Comparison of ENCODE assay signal across 11 mouse cellular contexts in genomic region chr11:118018328-118018727, GRCm38 (mm10). TPM values are rescaled to one million over a fixed set of nuclear protein-coding genes. Genes with fewer than 3 reads are reported as not detected.
DNase-seq lines count a peak whose midpoint lies in the region; ATAC-seq and TF ChIP-seq lines count a peak whose summit lies in the region.
"Had no signal": no experiment of that assay in that cellular context is flagged by ENCODE, and none has a peak within 500 bp of the region (broad histone marks: within the 10 kb centered on the region; RNA-seq: fewer than 3 reads in every experiment).

No protein-coding gene starts in this region.

- no peak for TF ChIP-seq POLR2A in MEL (IDR thresholded peaks at IDR 0.05; ENCODE audit: control insufficient read depth in 1 of 2, insufficient read depth in 1 of 2, low read depth in 1 of 2, low read length in 2 of 2, poor library complexity in 1 of 2)

- ATAC-seq in CD4-positive, CD25-positive, alpha-beta regulatory T cell, adult 4 months = no peak
- no peak for ATAC-seq in liver, embryonic 11.5 days (replicated peaks; ENCODE audit: low FRiP score)
- no peak for ATAC-seq in cerebellum, adult (ENCODE audit: insufficient number of reproducible peaks, low FRiP score, low TSS enrichment)
- no peak for ATAC-seq in hindbrain, embryonic 14.5 days (ENCODE audit: low FRiP score)

- no peak overlapping the region for H3K4me3 ChIP-seq in liver, embryonic 11.5 days (ENCODE audit: low read depth, low read length)
- H3K4me3 ChIP-seq in MEL (ENCODE audit: control insufficient read depth in 1 of 2, insufficient read depth in 1 of 2, low read depth in 2 of 2, low read length in 2 of 2) = no peak overlapping the region
- no peak overlapping the region for H3K4me3 ChIP-seq in hindbrain, embryonic 14.5 days (replicated peaks; ENCODE audit: low read length)
- H3K4me3 ChIP-seq: hindbrain, embryonic 12.5 days; stomach, embryonic 15.5 days had no signal

- no peaks in the 10 kb centered on the region for H3K27me3 ChIP-seq in liver, embryonic 11.5 days (replicated peaks; ENCODE audit: control insufficient read depth, insufficient read depth, low read length)
- H3K27me3 ChIP-seq in MEL (ENCODE audit: control insufficient read depth in 1 of 2, insufficient read depth in 2 of 2, low read length in 2 of 2) = no peaks in the 10 kb centered on the region
- H3K27me3 ChIP-seq in hindbrain, embryonic 14.5 days (ENCODE audit: control insufficient read depth, insufficient read depth, low read length) = no peaks in the 10 kb centered on the region
- H3K27me3 ChIP-seq: hindbrain, embryonic 12.5 days; stomach, embryonic 15.5 days had no signal

- 93% methylated on average over 4 of the region's 4 CpGs for WGBS in liver, embryonic 11.5 days
- WGBS in hindbrain, embryonic 14.5 days = 94% methylated on average over 4 of the region's 4 CpGs

- H3K36me3 ChIP-seq in liver, embryonic 11.5 days (ENCODE audit: control insufficient read depth, insufficient read depth, low read length) = peaks cover 19% of the 10 kb centered on the region
- peaks cover 0 to 4% of the 10 kb centered on the region in 2 experiments; a peak in 2 of 4 replicates for H3K36me3 ChIP-seq in MEL (ENCODE audit: control insufficient read depth in 1 of 2, insufficient read depth in 2 of 2, low read length in 2 of 2)
- peaks cover 27% of the 10 kb centered on the region for H3K36me3 ChIP-seq in hindbrain, embryonic 14.5 days (replicated peaks; ENCODE audit: control insufficient read depth, insufficient read depth)

- TF ChIP-seq RAD21 in MEL (IDR thresholded peaks at IDR 0.05; ENCODE audit: low read depth, low read length) = peak; percentile 30

- TF ChIP-seq CTCF in MEL (IDR thresholded peaks at IDR 0.05 in 2 of 3, conservative IDR thresholded peaks at IDR 0.05 in 1 of 3; ENCODE audit: control insufficient read depth in 1 of 3, insufficient read depth in 1 of 3, low read depth in 2 of 3, low read length in 3 of 3, poor library complexity in 1 of 3, severe bottlenecking in 1 of 3) = peak; percentile 53 to 81 (median 63)

- H3K9ac ChIP-seq in liver, embryonic 11.5 days (ENCODE audit: low read depth, low read length) = no peak overlapping the region
- no peak overlapping the region for H3K9ac ChIP-seq in MEL (ENCODE audit: control insufficient read depth, low read depth, low read length, poor library complexity, severe bottlenecking)
- H3K9ac ChIP-seq in hindbrain, embryonic 14.5 days = no peak overlapping the region
- H3K9ac ChIP-seq: hindbrain, embryonic 12.5 days; stomach, embryonic 15.5 days had no signal

- H3K4me2 ChIP-seq in liver, embryonic 11.5 days = no peak overlapping the region
- H3K4me2 ChIP-seq in hindbrain, embryonic 14.5 days (replicated peaks) = no peak overlapping the region
- H3K4me2 ChIP-seq: hindbrain, embryonic 12.5 days; stomach, embryonic 15.5 days had no signal

- H3K79me2 ChIP-seq in MEL (ENCODE audit: control insufficient read depth, insufficient read depth, low read length, poor library complexity) = no peaks in the 10 kb centered on the region

- TF ChIP-seq EP300 in MEL (IDR thresholded peaks at IDR 0.05; ENCODE audit: low read depth in 1 of 2, low read length in 2 of 2) = no peak

- 0 out of 2 replicates have a peak, but pooled peaks cover 3% of the 10 kb centered on the region for H3K9me3 ChIP-seq in liver, embryonic 11.5 days (ENCODE audit: control insufficient read depth, low read length)
- no peaks in the 10 kb centered on the region for H3K9me3 ChIP-seq in MEL (replicated peaks; ENCODE audit: insufficient read depth, low read length)
- no peaks in the 10 kb centered on the region for H3K9me3 ChIP-seq in hindbrain, embryonic 14.5 days (ENCODE audit: control insufficient read depth, low read length)
- H3K9me3 ChIP-seq: hindbrain, embryonic 12.5 days; stomach, embryonic 15.5 days had no signal

- peak; percentile 65 for DNase-seq in CD4-positive, CD25-positive, alpha-beta regulatory T cell, adult 2 months (ENCODE audit: low read depth, low spot score)
- peak; percentile 42 for DNase-seq in liver
- DNase-seq in liver, embryonic 11.5 days (ENCODE audit: low spot score) = no peak
- peak; percentile 67 for DNase-seq in MEL (ENCODE audit: low read depth, low spot score)
- peak; percentile 58 for DNase-seq in lung, postnatal 36 days
- DNase-seq in hindbrain, embryonic 14.5 days (ENCODE audit: low spot score) = no peak

- no peak overlapping the region for H3K27ac ChIP-seq in liver, embryonic 11.5 days (ENCODE audit: low read depth, low read length)
- no peak overlapping the region for H3K27ac ChIP-seq in MEL (ENCODE audit: control insufficient read depth, low read depth, low read length)
- H3K27ac ChIP-seq in hindbrain, embryonic 14.5 days = no peak overlapping the region
- H3K27ac ChIP-seq: hindbrain, embryonic 12.5 days; macrophage; stomach, embryonic 15.5 days had no signal

- H3K4me1 ChIP-seq in liver, embryonic 11.5 days (replicated peaks; ENCODE audit: control insufficient read depth, insufficient read depth, low read length) = peaks cover 3% of the 10 kb centered on the region
- H3K4me1 ChIP-seq in MEL (ENCODE audit: control insufficient read depth in 1 of 2, insufficient read depth in 2 of 2, low read length in 2 of 2) = no peaks in the 10 kb centered on the region
- H3K4me1 ChIP-seq in hindbrain, embryonic 14.5 days (replicated peaks; ENCODE audit: control insufficient read depth, insufficient read depth, low read length) = no peaks in the 10 kb centered on the region
- H3K4me1 ChIP-seq: hindbrain, embryonic 12.5 days; stomach, embryonic 15.5 days had no signal

TF ChIP-seq in MEL, 35 proteins besides CTCF, POLR2A, EP300 and RAD21:
- TF ChIP-seq SIN3A (IDR thresholded peaks at IDR 0.05; ENCODE audit: low read length) (no peak), ZC3H11A (IDR thresholded peaks at IDR 0.05; ENCODE audit: low read depth, low read length) (no peak), HCFC1 (IDR thresholded peaks at IDR 0.05; ENCODE audit: low read depth, low read length) (no peak), SMC3 (IDR thresholded peaks at IDR 0.05; ENCODE audit: low read depth, low read length) (peak; percentile 53), CHD2 (IDR thresholded peaks at IDR 0.05; ENCODE audit: low read length) (no peak)

RNA-seq across cellular contexts. Expression of gene Pgs1, which starts 32.2 kb away (rescaled TPM):
- polyA plus RNA-seq in CD4-positive, CD25-positive, alpha-beta regulatory T cell, adult 4 months (2017; shearing (Covaris generic)) = 10 to 100 TPM; 34.3 to 38.8 TPM
- 31.5 and 31.9 TPM in 2 replicates for polyA plus RNA-seq in liver, embryonic 11.5 days (2014; fragmentation: Nextera tagmentation; extraction: Ambion mirVana)
- total RNA-seq in MEL (2012; rRNA removed) = 55.7 and 61.6 TPM in 2 replicates
- 10 to 100 TPM in 1 of 2 experiments, not detected in 1; 48.6 TPM for polyA plus RNA-seq in MEL (2012; ENCODE audit: insufficient read depth in 1 of 2, insufficient read length in 2 of 2, low read depth in 1 of 2, low replicate concordance in 2 of 2, missing spikeins in 1 of 2)
- polyA plus RNA-seq in hindbrain, embryonic 14.5 days (2014; fragmentation: Nextera tagmentation; extraction: Ambion mirVana) = 48.1 and 56.4 TPM in 2 replicates

RNA-seq across cellular contexts. Expression of gene Socs3, which starts 48.5 kb away (rescaled TPM):
- 10 to 100 TPM; 34.4 to 35.5 TPM for polyA plus RNA-seq in CD4-positive, CD25-positive, alpha-beta regulatory T cell, adult 4 months (2017; shearing (Covaris generic))
- polyA plus RNA-seq in liver, embryonic 11.5 days (2014; fragmentation: Nextera tagmentation; extraction: Ambion mirVana) = 3.7 and 4.6 TPM in 2 replicates
- total RNA-seq in MEL (2012; rRNA removed) = 0.95 and 0.96 TPM in 2 replicates
- polyA plus RNA-seq in MEL (2012; ENCODE audit: insufficient read depth in 1 of 2, insufficient read length in 2 of 2, low read depth in 1 of 2, low replicate concordance in 2 of 2, missing spikeins in 1 of 2) = 1 to 10 TPM in 1 of 2 experiments, not detected in 1; 1.9 TPM
- polyA plus RNA-seq in hindbrain, embryonic 14.5 days (2014; fragmentation: Nextera tagmentation; extraction: Ambion mirVana) = 2.9 and 3.0 TPM in 2 replicates

Comparison
In these comparisons a context has a peak if more than half of its experiments do, and no peak if none do; other contexts are left out.
1. DNase-seq: peak in CD4-positive, CD25-positive, alpha-beta regulatory T cell, adult 2 months (single experiment), liver (single experiment), MEL (single experiment) and lung, postnatal 36 days (single experiment); none in liver, embryonic 11.5 days (single experiment) and hindbrain, embryonic 14.5 days (single experiment).